Mouse (Mus musculus): Measurements from ENCODE around the gene Cryba4.

- TF ChIP-seq POLR2A (IDR thresholded peaks at IDR 0.05; ENCODE audit: borderline replicate concordance, extremely low read depth, low read depth, low read length), result no peak
- no peak for TF ChIP-seq CTCF (IDR thresholded peaks at IDR 0.05; ENCODE audit: insufficient read depth, low read length)
Measured at GRCm38 (mm10) chr5:112217031-112217430, 35.3 kb downstream of the Cryba4 start.

Data from lung, adult 2 months (tissue).